Mouse (Mus musculus): ENCODE data around the gene Mfsd4b3. TPM values are rescaled to one million over a fixed set of nuclear protein-coding genes. Genes with fewer than 3 reads are reported as not detected.

Gene Mfsd4b3
- 0.05 and 0.13 TPM in 2 replicates for polyA plus RNA-seq (2012; rRNA removed)

DNA sequence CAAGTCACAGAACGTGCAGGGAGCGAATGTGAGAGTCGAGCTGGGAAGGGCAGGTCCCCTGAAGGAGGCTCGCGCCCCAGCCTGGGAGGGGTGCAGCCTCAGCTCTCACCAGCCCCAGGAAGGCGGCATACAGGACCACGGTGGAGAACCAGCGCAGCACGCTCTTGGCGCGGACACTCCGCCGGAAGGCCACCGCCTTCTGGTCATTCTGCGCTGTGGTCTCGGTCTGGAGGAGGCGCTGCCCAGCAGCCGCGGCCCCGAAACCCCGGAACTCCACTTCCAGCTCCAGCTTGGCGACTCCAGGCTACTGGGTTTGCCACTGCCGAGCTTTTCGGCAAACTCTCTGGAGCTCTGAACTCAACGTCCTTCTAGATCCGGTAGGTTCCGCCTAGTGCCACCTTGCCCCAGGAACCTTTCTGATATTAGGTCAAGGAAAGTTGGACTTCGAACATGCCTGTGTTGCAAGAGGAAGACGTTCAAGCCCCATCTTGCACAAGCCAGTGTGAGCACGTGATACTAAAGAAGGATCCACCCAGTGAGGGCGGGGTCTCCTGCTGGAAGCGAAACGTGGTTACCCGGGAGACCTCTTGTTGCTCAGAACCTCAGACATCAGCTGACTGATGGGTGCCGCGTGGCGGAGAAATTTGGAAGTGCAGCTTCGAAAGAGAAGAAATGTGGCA lies at the start of gene Mfsd4b3:
Gene Mfsd4b3 (minus strand): TSS at position 393 of the 680 bp plus-strand sequence.

GRCm38 (mm10) chr10:39986466-39986865 lies 26.5 kb upstream of the Mfsd4b3 start, which contains the start of gene Mfsd4b5:
Mfsd4b5 (minus strand) TSS chr10:39986646.

DNA sequence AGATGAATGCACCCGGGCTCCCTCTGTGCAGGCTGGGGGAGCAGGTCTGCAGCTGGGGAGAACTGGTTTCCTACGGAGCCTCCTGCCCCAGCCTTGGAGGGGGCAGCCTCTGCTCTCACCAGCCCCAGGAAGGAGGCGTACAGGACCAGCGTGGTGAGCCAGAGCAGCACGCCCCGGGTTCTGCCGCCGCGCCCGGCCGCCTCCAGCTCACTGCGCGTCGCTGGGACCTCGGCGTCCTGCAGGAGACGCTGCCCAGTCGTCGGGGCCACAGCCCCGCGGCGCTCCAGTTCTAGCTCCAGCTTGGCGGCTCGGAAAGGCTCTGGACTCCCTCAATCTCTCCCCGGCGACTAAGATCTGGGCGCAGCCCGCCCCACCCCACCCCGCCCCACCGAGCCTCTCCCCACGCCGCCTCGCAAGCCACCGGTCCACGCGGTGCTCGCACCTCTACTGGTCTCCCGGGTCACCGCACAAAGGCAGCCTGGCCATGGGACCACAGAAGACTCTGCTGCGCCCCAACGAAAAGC lies 33.3 kb downstream of the Mfsd4b3 start, which contains the start of gene Mfsd4b2:
Gene Mfsd4b2 (minus strand): TSS at position 308 of the 524 bp plus-strand sequence.

DNA sequence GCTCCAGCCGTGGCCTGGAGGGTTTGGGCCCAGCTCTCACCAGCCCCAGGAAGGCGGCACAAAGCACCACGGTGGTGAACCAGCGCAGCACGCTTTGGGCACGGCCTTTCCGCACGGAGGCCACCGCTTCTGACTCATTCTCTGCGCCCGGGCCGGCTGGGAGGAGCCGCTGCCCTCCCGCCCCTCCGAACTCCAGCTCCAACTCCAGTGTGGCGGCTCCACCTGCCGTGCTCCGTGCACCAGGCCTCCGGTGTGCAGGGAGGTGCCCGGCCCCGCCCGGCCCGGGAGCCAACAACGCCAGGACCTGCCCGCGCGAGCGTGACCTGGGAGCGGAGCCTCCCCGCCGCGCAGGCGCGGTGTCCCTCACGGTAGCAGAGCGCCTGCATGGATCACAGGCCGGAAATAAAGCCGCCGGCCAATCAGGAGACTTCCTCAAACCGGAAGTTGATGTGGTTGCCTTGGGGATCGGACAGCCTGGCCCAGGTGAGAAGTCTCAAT lies 61.0 kb downstream of the Mfsd4b3 start, which contains the start of gene Mfsd4b4:
Gene Mfsd4b4 (minus strand): TSS at position 365 of the 498 bp plus-strand sequence.

Other genes with a start within 250 kb of the Mfsd4b3 start
- gene Rev3l, start 228.0 kb downstream of the Mfsd4b3 start, polyA plus RNA-seq (2012; rRNA removed): 129 and 141 TPM in 2 replicates
- 9.9 and 11.1 TPM in 2 replicates for gene Mfsd4b4, start 60.9 kb downstream of the Mfsd4b3 start, polyA plus RNA-seq (2012; rRNA removed)
- 0.03 TPM in 1 of 2 replicates, not detected in the other for gene Mfsd4b2, start 33.2 kb downstream of the Mfsd4b3 start, polyA plus RNA-seq (2012; rRNA removed)
- gene Mfsd4b5, start 26.5 kb upstream of the Mfsd4b3 start, polyA plus RNA-seq (2012; rRNA removed): 0.04 and 0.05 TPM in 2 replicates
- 0.11 and 0.16 TPM in 2 replicates for gene Mfsd4b1, start 65.1 kb upstream of the Mfsd4b3 start, polyA plus RNA-seq (2012; rRNA removed)
- 1.5 and 2.0 TPM in 2 replicates for gene Slc16a10, start 182.1 kb upstream of the Mfsd4b3 start, polyA plus RNA-seq (2012; rRNA removed)